Mouse (Mus musculus) kidney, postnatal 36 days (tissue): ENCODE measurements around the gene Cyp2d11.

ENCODE experiments used
- DNase-seq, 2 experiments: peaks; one replicate each; pipeline ENCODE4 v3.0.0; 2021 to 2022; ENCODE audit warnings: mixed read lengths in 2 of 2

Gene Cyp2d11

DNA sequence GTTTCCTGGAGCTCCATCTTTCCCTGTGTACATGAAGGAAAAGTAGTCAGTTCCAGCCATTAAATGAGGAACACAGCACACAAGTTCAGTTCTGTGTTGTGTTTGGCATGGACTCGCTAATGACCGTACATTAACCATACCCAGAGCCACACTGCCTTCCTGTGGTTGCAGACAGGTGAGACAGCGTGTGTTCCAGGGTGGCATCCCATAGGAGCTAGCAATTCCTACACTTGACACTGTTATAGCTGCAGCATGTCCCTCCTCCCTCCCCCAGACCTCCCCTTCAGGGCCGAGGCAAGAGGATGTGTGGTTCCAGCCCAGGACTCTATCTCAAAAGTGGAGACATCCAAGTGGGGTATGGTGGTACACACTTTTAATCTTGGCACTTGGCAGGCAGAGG lies 43.5 kb downstream of the Cyp2d11 start:
- DNase-seq: no peak

GRCm38 (mm10) chr15:82348999-82349341 lies 44.9 kb downstream of the Cyp2d11 start:
- DNase-seq: peak in 1 of 2 experiments; percentile 36

- DNase-seq: no peak
These were observed 45.4 kb downstream of the Cyp2d11 start for GRCm38 (mm10) chr15:82348258-82348998.

DNA sequence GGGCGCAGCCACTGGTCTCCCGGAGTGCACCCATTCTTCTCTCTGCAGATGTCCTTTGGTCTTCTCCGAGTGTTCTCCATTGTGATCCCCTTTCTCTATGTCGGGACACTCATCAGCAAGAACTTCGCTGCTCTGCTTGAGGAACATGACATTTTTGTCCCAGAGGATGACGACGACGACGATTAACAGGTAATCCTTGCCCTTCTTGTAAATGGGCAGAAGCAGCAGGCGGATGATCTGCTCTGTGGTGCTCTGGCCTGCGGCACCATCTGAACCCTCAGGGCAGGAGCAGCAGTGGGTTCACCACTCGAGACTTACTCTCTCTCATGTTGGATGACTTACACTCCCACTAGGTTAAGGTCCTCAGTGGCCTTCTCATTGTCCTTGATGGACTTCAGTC lies 46.0 kb downstream of the Cyp2d11 start:
- DNase-seq: no peak

DNA sequence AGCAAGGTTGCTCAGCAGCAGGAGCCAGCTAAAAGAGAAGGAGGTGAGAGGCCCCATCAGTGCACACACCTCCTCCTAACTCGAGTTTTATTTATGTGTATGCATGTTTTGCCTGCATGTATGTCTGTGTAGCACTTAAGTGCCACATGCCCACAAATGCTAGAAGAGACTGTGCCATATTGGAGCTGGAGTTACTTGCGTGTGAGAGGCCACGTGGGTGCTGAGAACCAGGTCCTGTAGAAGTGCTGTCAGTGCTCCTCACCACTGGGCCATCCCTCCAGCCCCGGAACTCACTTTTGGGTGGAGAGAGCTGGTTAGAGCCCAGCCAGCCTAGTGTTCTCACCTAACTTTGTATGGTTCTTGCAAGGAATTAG lies 46.5 kb downstream of the Cyp2d11 start:
- no peak for DNase-seq

GRCm38 (mm10) chr15:82346580-82347302 lies 47.1 kb downstream of the Cyp2d11 start:
- DNase-seq: no peak

- DNase-seq: peak; percentile 98 to 99
These were observed 47.9 kb downstream of the Cyp2d11 start for GRCm38 (mm10) chr15:82345820-82346470.

GRCm38 (mm10) chr15:82344971-82345370 lies 48.9 kb downstream of the Cyp2d11 start:
- DNase-seq: no peak

DNA sequence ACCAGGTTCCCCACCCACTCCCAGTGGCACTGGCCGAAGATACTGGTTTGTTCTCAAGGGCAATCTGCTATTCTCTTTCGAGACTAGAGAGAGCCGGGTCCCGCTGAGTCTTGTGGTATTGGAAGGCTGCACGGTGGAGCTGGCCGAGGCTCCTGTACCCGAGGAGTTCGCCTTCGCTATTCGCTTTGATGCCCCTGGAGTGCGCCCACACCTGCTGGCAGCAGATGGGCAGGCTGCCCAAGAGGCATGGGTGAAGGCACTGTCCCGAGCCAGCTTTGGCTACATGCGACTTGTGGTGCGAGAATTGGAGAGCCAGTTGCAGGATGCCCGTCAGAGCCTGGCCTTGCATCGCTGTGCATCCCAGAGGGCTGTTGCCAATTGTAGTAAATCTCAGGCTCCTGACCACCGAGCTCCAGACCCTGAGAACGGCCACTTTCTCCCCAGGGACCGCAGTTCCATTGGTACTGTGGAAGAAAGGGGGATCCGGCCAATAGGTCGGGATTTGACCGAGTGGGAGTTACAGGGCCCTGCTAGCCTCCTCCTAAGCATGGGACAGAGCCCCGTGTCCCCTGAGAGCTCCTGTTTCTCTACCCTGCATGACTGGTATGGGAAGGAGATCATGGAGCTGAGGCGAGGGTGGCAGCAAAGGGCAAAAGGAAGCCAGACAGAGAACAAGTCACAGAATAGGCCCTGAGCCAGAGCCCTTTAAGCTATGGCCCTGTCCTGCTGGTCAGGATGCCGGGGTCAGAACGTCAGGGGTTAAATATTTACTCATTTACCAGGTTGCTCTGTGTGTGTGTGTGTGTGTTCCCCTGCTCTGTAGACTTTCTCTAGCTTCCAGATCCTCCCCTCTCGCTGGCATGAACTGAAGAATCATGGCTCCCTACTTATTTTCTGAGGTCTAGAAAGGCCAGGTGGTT lies 50.2 kb downstream of the Cyp2d11 start:
- peak; percentile 75 to 87 for DNase-seq

GRCm38 (mm10) chr15:82342543-82342935 lies 51.3 kb downstream of the Cyp2d11 start:
- DNase-seq: no peak

DNA sequence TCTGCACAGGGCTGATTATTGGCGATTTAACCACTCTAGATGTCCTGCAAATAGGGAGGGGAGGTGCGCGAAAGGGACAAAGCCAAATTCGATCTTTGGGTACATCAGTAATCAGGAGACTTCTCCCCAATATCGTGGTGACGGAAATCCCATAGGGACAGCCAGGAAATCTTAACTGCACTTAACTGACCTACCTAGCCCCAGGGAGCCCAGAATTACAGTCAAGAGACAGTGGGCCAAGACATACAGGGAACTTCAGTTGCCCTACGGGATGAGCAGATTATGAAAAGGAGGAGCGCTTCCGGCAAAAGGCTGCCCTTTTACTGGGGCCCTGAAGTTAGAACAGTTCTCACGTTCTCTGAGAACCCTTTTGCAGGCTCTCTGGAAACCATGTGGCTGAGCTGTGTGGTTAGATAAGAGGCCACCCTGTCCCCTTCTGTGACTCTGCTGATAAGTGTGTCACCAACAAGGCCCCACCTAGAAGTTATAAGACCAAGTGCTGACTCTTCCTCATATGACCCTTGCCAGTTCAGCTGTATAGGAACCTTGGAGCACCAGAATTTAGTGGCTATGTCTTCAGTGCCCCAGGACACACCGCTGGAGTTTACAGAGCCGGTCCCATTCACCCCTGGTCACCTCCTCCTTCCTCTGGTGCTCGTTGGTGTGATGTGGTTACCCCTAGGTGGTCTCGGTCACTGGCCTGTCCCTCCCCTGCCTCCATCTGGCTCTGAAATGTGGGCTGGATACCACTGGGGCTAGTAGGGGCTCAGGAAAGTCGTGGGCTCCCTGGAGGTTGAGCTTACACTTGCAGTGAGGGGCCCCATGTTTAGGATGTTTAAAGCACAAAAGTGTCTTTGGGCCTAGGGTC lies 51.9 kb downstream of the Cyp2d11 start:
- DNase-seq: no peak

DNA sequence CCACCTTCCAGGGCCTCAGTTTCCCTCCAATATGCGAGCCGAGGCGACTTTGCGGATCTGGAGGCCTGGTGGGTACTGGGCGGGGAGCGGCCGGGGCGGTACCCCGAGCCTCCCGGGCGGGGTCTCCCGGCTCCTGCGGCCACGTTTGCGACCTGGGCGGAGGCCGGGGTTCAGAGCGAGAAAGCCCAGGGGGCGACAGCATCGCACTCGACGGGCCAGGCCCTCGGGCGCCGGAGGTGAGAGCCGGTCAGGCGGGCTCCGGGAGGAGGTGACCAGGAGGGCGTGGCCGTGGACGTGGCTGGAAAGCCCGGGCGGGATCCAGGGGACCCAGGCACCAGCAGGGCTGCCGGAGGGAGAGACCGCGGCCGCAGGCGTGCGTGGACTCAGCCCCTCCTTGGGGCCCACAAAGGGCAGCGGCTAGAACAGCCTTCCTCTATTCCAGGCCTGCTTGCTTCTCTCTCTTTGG lies 52.8 kb downstream of the Cyp2d11 start:
- DNase-seq: peak in 1 of 2 experiments; percentile 71

- no peak for DNase-seq
These were observed 53.3 kb downstream of the Cyp2d11 start for GRCm38 (mm10) chr15:82340414-82341035.

DNA sequence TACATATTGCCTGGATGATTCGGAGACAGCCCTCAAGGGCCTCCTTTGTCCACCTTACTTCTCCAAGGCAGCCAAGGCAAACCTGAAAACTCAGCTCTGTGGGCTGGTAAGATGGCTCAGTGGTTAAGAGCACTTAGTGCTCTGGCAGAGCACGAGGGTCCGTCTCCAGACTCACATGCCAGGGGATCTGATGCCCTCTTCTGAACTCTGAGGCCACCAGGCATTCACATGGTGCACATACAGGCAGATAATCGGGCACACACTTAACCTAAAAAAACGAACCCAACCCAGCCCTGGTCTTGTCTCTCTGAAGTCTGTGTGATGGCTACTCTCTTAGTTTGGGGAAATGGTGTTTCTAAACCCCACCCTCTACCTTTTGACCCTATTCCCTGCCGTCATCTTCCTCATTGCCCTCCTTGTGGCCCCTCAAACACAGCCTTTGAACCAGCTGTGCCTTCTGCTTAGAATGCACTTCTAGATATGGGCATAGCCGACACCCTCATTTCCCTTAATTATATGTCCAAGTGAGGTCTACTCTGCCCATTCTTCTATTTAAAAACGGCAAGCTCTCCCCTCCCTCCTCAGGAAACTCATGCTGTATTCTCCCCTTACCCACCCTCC lies 54.1 kb downstream of the Cyp2d11 start:
- no peak for DNase-seq
